Mouse (Mus musculus) bone marrow, adult 2 months (tissue): Measurements from ENCODE around the gene Ptcd2.

ENCODE experiments used
- CTCF ChIP-seq: fragments of 200-500 bp; IDR thresholded peaks from 2 replicates; pipeline ENCODE4 v1.5.1; 2011; ENCODE audit warnings: low read length, control low read depth; ENCODE audit not compliant: control insufficient read depth, insufficient read depth
- POLR2A ChIP-seq: fragments of 200-500 bp; IDR thresholded peaks from 2 replicates; pipeline ENCODE4 v1.6.1; 2011; ENCODE audit warnings: low read depth, mild to moderate bottlenecking, control low read depth, low read length, borderline replicate concordance; ENCODE audit not compliant: control insufficient read depth

GRCm38 (mm10) chr13:99344599-99345575 lies at the start of gene Ptcd2, which contains the start of gene Mrps27:
- TF ChIP-seq CTCF: no peak
- peak; percentile 80; the same call in 1 of the 2 replicates for TF ChIP-seq POLR2A
